Mouse (Mus musculus) lung, postnatal 0 days (tissue): ENCODE data around the gene Nek4.

Experiments
- CTCF ChIP-seq: IDR thresholded peaks from 2 replicates; pipeline ENCODE4 v1.5.1; 2016; ENCODE audit warnings: antibody characterized with exemption, mild to moderate bottlenecking
- EP300 ChIP-seq: IDR thresholded peaks from 2 replicates; pipeline ENCODE4 v1.6.1; 2016; ENCODE audit warnings: antibody characterized with exemption, mild to moderate bottlenecking, control low read depth

GRCm38 (mm10) chr14:30943860-30944674, 7.1 kb upstream of the Nek4 start:
- TF ChIP-seq EP300 (peak; percentile 68), CTCF (peak; percentile 85)
